Mouse (Mus musculus): ENCODE results near the gene Cers2. TPM values are rescaled to one million over a fixed set of nuclear protein-coding genes. Genes with fewer than 3 reads are reported as not detected.

The Cers2 gene
- polyA plus RNA-seq, 1 experiment from 2014 or later = 182 TPM

DNA sequence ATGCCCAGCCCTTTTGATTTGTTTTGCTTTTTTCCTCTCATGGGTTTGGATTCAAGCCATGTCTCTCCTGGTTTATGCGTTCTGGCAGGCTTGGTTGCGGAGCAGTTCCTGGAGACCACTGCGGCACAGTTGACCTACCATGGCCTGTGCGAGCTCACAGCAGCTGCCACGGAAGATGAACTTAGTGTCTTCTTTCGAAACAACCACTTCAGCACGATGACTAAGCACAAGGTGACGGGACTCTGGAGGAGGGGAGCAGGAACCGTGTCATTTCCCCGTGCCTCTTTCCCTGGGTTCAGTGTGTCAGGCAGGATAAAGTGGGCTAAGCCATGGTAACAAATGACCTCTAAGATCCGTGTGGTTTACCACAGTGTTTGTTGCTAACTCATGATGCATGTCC is 21.1 kb upstream of the Cers2 start:
- WGBS = 43% methylated on average over 11 of the region's 11 CpGs
- Histone ChIP-seq H3K9me3 (ENCODE audit: control insufficient read depth, low read length) (no peaks in the 10 kb centered on the region), H3K4me2 (no peak overlapping the region), H3K9ac (ENCODE audit: low read depth, low read length) (no peak overlapping the region), H3K36me3 (ENCODE audit: control insufficient read depth, insufficient read depth, low read length) (peaks cover 16% of the 10 kb centered on the region), H3K4me1 (replicated peaks; ENCODE audit: control insufficient read depth, insufficient read depth, low read length) (peaks cover 12% of the 10 kb centered on the region), H3K27me3 (replicated peaks; ENCODE audit: control insufficient read depth, insufficient read depth, low read length) (no peaks in the 10 kb centered on the region), H3K27ac (ENCODE audit: low read depth, low read length) (peak overlapping the region; percentile 23; the same call in 1 of the 2 replicates), H3K4me3 (ENCODE audit: low read depth, low read length) (no peak overlapping the region)
- DNase-seq (ENCODE audit: low spot score) (no peak), ATAC-seq (replicated peaks; ENCODE audit: low FRiP score) (0 out of 2 replicates have a peak, but pooled peaks have one; percentile 16)

DNA sequence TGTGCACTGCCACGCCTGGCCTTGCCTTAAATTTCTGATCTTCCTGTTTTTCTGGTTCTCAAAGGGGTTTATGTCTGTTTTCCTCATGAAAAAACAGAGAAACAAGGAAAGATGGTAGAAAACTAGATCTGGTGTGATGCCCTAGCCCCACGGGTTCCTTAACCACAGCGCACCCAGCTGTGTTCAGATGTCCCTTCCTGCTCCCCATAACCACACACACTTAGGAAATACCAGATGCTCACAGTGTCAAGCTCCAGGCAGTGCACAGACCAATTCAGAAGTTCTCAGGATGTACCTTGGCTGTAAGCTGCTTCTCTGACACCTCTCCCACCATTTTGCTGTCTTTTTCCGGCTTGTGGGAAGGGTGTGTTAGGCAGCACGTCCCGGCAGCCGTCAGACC is 20.3 kb upstream of the Cers2 start:
- Histone ChIP-seq H3K4me3 (ENCODE audit: low read depth, low read length) (no peak overlapping the region), H3K36me3 (ENCODE audit: control insufficient read depth, insufficient read depth, low read length) (peaks cover 14% of the 10 kb centered on the region), H3K27me3 (replicated peaks; ENCODE audit: control insufficient read depth, insufficient read depth, low read length) (no peaks in the 10 kb centered on the region), H3K4me2 (0 out of 2 replicates have a peak overlapping the region, but pooled peaks have one; percentile 4), H3K9ac (ENCODE audit: low read depth, low read length) (no peak overlapping the region), H3K27ac (ENCODE audit: low read depth, low read length) (peak overlapping the region; percentile 34; the same call in 1 of the 2 replicates), H3K4me1 (replicated peaks; ENCODE audit: control insufficient read depth, insufficient read depth, low read length) (peaks cover 12% of the 10 kb centered on the region), H3K9me3 (ENCODE audit: control insufficient read depth, low read length) (no peaks in the 10 kb centered on the region)
- DNase-seq (ENCODE audit: low spot score) = no peak
- 70% methylated on average over 7 of the region's 7 CpGs for WGBS
- ATAC-seq (replicated peaks; ENCODE audit: low FRiP score) = no peak

DNA sequence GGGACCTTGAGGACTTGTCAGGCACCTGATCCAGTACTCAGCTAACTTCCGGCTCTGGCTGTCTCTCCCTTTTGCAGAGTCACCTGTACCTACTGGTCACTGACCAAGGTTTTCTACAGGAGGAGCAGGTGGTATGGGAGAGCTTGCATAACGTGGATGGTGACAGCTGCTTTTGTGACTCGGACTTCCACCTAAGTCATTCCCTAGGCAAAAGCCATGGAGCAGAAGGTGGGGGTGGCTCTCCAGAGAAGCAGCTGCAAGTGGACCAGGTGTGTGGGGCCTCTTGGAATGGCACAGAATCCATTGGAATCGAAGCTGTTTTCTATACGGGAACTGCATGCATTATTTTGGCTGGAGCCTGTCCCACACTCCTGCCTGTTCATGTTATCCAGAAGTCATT is 19.9 kb upstream of the Cers2 start:
- 83% methylated on average over 5 of the region's 5 CpGs for WGBS

DNA sequence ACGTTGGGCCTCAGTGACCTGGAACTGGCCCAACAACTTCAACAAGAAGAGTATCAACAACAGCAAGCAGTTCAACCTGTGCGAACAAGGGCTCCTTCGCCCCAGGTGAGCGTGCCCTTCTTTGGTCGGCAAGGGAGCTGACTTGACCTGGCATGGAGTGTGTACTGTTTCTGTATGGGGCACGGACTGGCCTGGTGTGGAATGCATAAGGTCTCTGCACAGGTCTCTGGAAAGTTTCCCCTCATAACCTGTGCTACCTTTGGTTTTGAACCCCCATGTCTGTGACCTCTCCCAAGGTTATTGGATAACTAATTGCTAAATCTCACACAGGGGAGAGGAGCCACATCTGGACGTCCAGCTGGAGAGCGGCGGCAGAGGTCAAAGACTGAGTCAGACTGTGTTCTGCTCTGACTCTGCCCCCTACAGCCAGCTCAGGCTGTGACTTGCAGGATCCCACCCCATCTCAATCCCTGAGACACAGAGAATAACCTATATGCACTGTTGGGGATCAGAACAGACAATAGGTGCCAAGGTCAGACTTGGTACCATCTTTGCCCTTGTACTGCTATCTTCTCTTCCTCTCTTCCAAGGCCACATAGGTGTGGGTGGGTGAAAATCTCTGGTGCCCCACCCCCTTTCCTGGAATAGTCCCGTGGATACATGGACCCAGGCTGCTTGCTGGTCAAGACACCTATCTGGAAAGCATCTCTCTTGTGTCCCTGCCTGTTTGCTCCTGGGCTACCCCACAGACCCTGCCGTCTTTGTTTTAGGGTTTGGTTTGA is 19.1 kb upstream of the Cers2 start:
- no peaks in the 10 kb centered on the region for H3K27me3 ChIP-seq (replicated peaks; ENCODE audit: control insufficient read depth, insufficient read depth, low read length)
- peaks cover 12% of the 10 kb centered on the region for H3K4me1 ChIP-seq (replicated peaks; ENCODE audit: control insufficient read depth, insufficient read depth, low read length)
- ATAC-seq (replicated peaks; ENCODE audit: low FRiP score) (no peak), DNase-seq (ENCODE audit: low spot score) (no peak)
- H3K4me3 ChIP-seq (ENCODE audit: low read depth, low read length) = no peak overlapping the region
- H3K4me2 ChIP-seq = no peak overlapping the region
- WGBS = 78% methylated on average over 11 of the region's 11 CpGs
- peaks cover 14% of the 10 kb centered on the region for H3K36me3 ChIP-seq (ENCODE audit: control insufficient read depth, insufficient read depth, low read length)
- no peak overlapping the region for H3K27ac ChIP-seq (ENCODE audit: low read depth, low read length)
- H3K9ac ChIP-seq (ENCODE audit: low read depth, low read length) = no peak overlapping the region
- no peaks in the 10 kb centered on the region for H3K9me3 ChIP-seq (ENCODE audit: control insufficient read depth, low read length)

More for the DNA sequence above, 19.9 kb upstream of the Cers2 start:
- H3K9ac ChIP-seq (ENCODE audit: low read depth, low read length) = no peak overlapping the region
- H3K4me2 ChIP-seq = no peak overlapping the region
- peaks cover 12% of the 10 kb centered on the region for H3K4me1 ChIP-seq (replicated peaks; ENCODE audit: control insufficient read depth, insufficient read depth, low read length)
- peak overlapping the region; percentile 34; the same call in 1 of the 2 replicates for H3K27ac ChIP-seq (ENCODE audit: low read depth, low read length)
- ATAC-seq (replicated peaks; ENCODE audit: low FRiP score) (no peak), DNase-seq (ENCODE audit: low spot score) (no peak)
- no peaks in the 10 kb centered on the region for H3K27me3 ChIP-seq (replicated peaks; ENCODE audit: control insufficient read depth, insufficient read depth, low read length)
- H3K9me3 ChIP-seq (ENCODE audit: control insufficient read depth, low read length) = no peaks in the 10 kb centered on the region
- H3K36me3 ChIP-seq (ENCODE audit: control insufficient read depth, insufficient read depth, low read length) = peaks cover 14% of the 10 kb centered on the region
- no peak overlapping the region for H3K4me3 ChIP-seq (ENCODE audit: low read depth, low read length)

DNA sequence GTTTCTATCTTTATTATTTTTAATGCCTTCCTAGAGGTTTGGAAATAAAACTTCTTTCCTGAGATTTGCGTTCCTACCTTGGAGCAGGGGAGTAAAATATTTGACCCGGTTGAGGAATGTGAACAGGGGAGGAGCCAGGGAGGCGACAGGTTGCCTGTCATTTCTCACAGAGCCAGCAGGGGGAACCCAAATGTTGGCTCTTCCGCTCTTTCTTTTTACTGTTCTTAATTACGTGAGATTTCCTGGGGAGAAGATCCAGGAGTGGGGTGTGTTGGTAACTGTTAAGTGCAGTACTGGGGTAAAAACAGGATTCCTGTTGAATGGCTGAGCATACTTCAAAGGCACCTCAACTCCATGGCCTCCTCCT is 18.5 kb upstream of the Cers2 start:
- ATAC-seq (replicated peaks; ENCODE audit: low FRiP score) (0 out of 2 replicates have a peak, but pooled peaks have one; percentile 30), DNase-seq (ENCODE audit: low spot score) (no peak)
- H3K4me2 ChIP-seq = no peak overlapping the region
- WGBS = 19% methylated on average over 5 of the region's 5 CpGs
- H3K4me3 ChIP-seq (ENCODE audit: low read depth, low read length) = no peak overlapping the region
- H3K4me1 ChIP-seq (replicated peaks; ENCODE audit: control insufficient read depth, insufficient read depth, low read length) = peaks cover 12% of the 10 kb centered on the region
- H3K27me3 ChIP-seq (replicated peaks; ENCODE audit: control insufficient read depth, insufficient read depth, low read length) = no peaks in the 10 kb centered on the region
- H3K9me3 ChIP-seq (ENCODE audit: control insufficient read depth, low read length) = no peaks in the 10 kb centered on the region
- no peak overlapping the region for H3K27ac ChIP-seq (ENCODE audit: low read depth, low read length)
- no peak overlapping the region for H3K9ac ChIP-seq (ENCODE audit: low read depth, low read length)
- H3K36me3 ChIP-seq (ENCODE audit: control insufficient read depth, insufficient read depth, low read length) = peaks cover 11% of the 10 kb centered on the region; the same call in 1 of the 2 replicates

DNA sequence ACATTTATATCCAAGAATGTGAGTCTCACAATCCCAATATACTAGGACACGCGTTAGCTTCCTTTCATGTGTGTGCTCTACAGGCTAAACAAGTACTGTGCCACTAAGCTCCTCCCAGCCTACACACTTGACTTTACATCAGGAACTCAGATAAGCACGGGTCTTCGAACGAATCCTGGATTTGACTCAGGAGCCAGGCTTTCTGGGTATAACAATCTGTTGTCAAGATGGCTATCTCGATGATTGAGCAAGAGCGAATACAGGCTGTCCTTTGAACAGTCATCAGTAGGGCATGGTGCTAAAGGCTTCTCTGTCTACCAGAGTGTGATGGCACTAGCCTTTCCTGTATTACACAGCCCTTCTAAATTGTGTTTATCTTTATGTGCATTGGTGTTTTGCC is 16.6 kb upstream of the Cers2 start:
- H3K9me3 ChIP-seq (ENCODE audit: control insufficient read depth, low read length) = no peaks in the 10 kb centered on the region
- no peak overlapping the region for H3K9ac ChIP-seq (ENCODE audit: low read depth, low read length)
- 59% methylated on average over 7 of the region's 7 CpGs for WGBS
- peaks cover 6% of the 10 kb centered on the region; the same call in 1 of the 2 replicates for H3K36me3 ChIP-seq (ENCODE audit: control insufficient read depth, insufficient read depth, low read length)
- no peak overlapping the region for H3K4me2 ChIP-seq
- no peak for ATAC-seq (replicated peaks; ENCODE audit: low FRiP score)
- DNase-seq (ENCODE audit: low spot score) = no peak
- H3K27me3 ChIP-seq (replicated peaks; ENCODE audit: control insufficient read depth, insufficient read depth, low read length) = no peaks in the 10 kb centered on the region
- peaks cover 12% of the 10 kb centered on the region for H3K4me1 ChIP-seq (replicated peaks; ENCODE audit: control insufficient read depth, insufficient read depth, low read length)
- no peak overlapping the region for H3K4me3 ChIP-seq (ENCODE audit: low read depth, low read length)
- H3K27ac ChIP-seq (ENCODE audit: low read depth, low read length) = no peak overlapping the region

DNA sequence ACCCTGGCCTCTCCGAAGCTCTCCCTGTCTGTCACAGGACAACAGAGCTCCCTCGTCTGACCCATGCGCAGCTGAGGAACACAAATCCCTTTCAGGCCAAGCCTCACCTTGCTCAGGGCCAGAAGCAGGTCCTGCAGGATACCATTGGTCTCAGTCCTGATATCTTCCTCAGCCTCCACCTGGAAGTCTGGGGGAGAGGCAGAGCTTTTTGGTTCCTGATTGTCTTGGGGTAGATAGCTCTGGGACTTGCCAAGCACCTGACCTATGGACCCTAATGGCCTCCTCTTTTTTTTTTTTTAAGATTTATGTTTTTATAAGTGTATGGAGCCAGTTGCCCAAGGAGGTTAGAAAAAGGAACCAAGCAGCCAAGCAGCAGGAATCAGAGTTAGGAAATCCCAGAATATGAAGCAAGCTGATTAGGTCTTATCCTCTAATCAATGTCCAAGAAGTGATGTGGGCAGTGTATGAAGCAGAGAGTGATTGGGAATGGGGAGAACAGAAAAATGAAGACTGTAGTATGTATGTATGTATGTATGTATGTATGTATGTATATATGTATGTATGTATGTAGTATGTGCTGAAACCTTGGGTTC is 13.3 kb upstream of the Cers2 start:
- no peak for ATAC-seq (replicated peaks; ENCODE audit: low FRiP score)
- Histone ChIP-seq H3K9ac (ENCODE audit: low read depth, low read length) (no peak overlapping the region), H3K4me2 (no peak overlapping the region), H3K27ac (ENCODE audit: low read depth, low read length) (no peak overlapping the region), H3K27me3 (replicated peaks; ENCODE audit: control insufficient read depth, insufficient read depth, low read length) (no peaks in the 10 kb centered on the region), H3K4me3 (ENCODE audit: low read depth, low read length) (no peak overlapping the region), H3K4me1 (replicated peaks; ENCODE audit: control insufficient read depth, insufficient read depth, low read length) (no peaks in the 10 kb centered on the region; the same call in 1 of the 2 replicates), H3K9me3 (ENCODE audit: control insufficient read depth, low read length) (no peaks in the 10 kb centered on the region), H3K36me3 (ENCODE audit: control insufficient read depth, insufficient read depth, low read length) (peaks cover 4% of the 10 kb centered on the region)
- DNase-seq (ENCODE audit: low spot score) = no peak
- 82% methylated on average over 3 of the region's 3 CpGs for WGBS

DNA sequence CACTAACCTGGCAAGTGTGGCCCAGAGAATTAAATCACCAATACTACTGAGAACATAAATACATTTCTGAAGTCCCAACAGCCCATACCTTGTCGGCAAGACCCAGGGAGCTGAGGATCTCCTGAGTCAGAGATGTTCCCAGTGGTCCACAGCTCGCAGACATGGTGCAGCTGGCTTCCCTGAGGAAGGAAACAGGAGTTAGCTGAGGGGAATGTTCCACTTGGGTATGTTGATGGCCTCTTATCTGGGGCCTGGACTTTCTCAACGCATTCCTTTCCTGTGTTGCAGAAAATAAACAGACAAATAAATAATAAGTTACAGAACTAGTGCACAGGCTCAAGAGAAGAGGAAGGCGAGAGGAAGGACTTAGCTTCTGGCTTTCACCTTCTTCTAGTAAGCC is 8.3 kb upstream of the Cers2 start:
- WGBS = 80% methylated on average over 4 of the region's 4 CpGs
- no peak for DNase-seq (ENCODE audit: low spot score)
- no peak overlapping the region for H3K4me2 ChIP-seq

More for the DNA sequence above, 8.3 kb upstream of the Cers2 start:
- Histone ChIP-seq H3K36me3 (ENCODE audit: control insufficient read depth, insufficient read depth, low read length) (peaks cover 4% of the 10 kb centered on the region), H3K9ac (ENCODE audit: low read depth, low read length) (no peak overlapping the region), H3K4me1 (replicated peaks; ENCODE audit: control insufficient read depth, insufficient read depth, low read length) (no peaks in the 10 kb centered on the region; the same call in 1 of the 2 replicates), H3K9me3 (ENCODE audit: control insufficient read depth, low read length) (no peaks in the 10 kb centered on the region), H3K4me3 (ENCODE audit: low read depth, low read length) (no peak overlapping the region), H3K27ac (ENCODE audit: low read depth, low read length) (no peak overlapping the region), H3K27me3 (replicated peaks; ENCODE audit: control insufficient read depth, insufficient read depth, low read length) (no peaks in the 10 kb centered on the region)
- ATAC-seq (replicated peaks; ENCODE audit: low FRiP score) = no peak
